Mouse (Mus musculus): ENCODE data around the gene Phf3. TPM values are rescaled to one million over a fixed set of nuclear protein-coding genes. Genes with fewer than 3 reads are reported as not detected.
"Not testable (repeated sequence)": the region's sequence is repeated elsewhere in the genome, so short reads cannot be mapped to it uniquely, and the experiment has no call there.

Phf3 gene
- 10 to 100 TPM; 37.1 to 37.3 TPM for total RNA-seq (2021)
- long read RNA-seq, experiment 1, partial matches to known transcripts = 7 of 9 reads
- long read RNA-seq, experiment 1, other reads (novel, unspliced or antisense) = 1 of 9 reads
- long read RNA-seq, experiment 2, partial matches to known transcripts = 0 of 5 reads
- long read RNA-seq, experiment 2, other reads (novel, unspliced or antisense) = 5 of 5 reads

DNA sequence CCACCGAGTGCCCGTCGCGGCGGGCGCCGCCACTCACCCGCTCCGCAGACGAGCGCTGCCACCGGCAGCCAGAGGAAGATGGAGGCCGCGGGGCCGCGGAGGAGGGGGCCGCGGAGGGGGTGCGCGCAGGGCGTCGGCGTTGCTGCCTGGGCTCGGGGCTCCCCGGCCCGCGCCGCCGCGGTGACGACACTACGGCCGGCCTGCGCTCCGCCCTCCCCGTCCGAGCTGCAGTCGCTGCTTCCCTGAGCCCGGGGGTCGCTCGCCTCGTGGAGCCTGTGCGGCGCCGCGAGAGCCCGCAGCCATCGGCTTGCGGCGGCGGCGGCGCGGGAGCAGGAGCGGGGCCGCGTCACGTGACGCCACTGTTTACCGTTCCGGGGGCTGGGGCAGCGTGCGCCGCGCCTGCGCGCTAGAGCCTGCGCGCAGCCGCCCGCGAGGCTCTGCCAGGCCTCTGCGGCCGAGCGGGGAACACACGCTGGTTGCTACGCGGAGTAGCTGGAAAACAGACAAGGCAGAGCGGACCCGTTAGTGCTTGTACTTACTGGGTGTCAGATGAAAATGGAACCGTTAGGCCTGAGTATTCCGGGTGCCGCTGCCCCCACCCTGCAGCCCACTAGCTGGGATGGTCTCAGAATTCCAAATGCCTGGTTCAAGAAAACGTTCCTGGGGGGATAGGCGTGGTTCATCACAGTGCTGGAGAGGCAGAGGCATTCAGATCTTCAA is at the start of gene Phf3:
Gene Phf3, minus strand, starts transcription at position 381 of the 720 bp plus-strand sequence.
- DNase-seq = peak; percentile 90 to 92

DNA sequence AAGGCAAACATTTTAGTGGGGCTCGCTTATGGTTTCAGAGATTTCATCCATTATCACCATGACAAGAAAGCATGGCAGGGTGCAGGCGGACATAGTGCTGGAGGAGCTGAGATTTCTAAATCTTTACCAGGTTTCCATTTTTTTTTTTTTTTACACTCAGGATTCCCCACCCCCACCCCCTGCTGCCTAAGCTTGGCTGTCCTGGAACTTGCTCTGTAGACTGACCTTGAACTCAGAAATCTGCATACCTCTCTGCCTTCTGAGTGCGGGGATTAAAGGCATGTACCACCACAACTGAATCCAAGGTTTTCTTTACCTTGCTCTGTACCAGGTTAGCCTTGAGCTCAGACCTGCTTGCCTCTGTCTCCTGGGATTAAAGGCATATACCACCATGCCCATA is 48.5 kb upstream of the Phf3 start:
- DNase-seq = no peak

DNA sequence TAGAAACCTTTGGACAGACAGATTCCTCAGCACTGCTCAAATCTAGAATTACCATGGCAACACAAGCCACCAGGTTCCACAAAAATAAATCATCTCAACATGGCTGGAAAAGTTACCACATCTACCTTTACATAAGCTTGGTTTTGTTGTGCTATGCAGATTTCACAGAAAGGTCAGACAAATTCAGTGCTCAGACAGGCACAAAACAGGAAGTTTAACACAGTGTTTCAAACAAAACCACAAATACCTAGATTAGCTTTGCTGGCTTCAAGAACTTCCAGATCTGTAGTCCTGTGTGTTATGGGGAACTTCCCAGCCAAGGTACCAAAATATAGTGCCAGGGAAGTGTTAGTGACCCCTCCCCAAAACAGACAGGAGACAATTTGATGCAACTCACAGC is 47.5 kb upstream of the Phf3 start:
- DNase-seq = no peak

DNA sequence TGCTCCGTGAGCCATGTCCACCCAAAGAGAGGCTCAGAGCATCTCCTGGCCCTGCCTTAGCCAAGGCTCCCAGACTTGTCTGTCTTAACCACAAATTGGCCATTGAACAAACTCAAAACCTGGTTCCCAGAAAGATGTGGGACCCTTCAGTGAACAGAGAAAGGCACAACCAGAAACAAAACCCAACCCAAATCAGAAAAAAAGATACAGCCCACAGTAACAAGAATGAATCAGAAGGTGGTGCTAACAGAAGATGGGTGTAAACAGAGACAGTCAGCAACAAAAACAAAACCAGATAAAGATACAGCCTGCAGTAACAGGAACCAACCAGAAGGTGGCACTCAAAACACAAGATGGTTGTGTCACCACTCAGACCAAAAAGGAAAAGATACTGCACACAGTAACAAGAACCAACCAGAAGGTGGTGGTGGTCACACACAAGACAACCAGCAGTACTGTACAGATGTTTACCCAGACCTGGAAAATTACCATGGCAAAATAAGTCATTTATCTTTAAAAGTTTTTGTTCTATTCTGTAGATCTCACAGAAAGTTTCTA is 47.0 kb upstream of the Phf3 start:
- no peak for DNase-seq

DNA sequence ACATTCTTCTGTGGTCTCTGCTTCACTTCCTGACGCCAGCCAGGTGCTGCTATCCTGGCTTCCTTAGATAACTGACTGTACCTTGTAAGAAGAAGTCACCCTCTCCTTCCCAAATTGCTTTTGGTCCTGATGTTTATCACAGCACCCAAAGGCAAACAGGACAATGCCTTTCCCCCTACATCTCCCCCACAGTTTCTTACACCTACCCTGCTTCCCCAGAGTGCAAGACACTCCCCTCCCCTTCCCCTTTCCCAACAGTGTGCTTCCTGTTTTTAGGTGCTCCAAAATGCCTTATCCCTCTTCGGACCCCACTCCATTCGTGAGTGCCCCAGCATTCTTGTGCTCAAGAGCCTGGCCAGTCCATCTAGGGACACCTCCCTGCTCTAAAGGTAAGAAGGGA is 36.5 kb upstream of the Phf3 start:
- DNase-seq = no peak

DNA sequence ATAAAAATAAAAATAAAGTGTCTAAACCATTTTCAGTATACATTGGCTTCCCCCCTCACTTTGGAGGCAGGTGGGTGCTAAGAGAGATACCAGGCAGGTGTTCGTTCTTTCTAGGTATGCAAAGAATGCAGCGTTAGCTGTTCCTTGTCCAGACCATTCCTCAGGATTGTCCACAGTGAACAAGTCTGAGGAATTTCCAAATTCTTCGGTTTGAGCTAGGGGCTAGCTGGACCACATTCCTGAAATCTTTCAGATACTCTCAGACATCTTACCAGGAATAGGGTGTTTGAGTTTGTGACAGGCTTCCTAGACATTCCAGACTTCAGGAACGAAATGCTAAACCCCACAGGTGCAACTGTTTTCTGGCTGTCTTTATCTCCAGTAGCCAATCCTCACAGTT is 35.1 kb upstream of the Phf3 start:
- DNase-seq = no peak

DNA sequence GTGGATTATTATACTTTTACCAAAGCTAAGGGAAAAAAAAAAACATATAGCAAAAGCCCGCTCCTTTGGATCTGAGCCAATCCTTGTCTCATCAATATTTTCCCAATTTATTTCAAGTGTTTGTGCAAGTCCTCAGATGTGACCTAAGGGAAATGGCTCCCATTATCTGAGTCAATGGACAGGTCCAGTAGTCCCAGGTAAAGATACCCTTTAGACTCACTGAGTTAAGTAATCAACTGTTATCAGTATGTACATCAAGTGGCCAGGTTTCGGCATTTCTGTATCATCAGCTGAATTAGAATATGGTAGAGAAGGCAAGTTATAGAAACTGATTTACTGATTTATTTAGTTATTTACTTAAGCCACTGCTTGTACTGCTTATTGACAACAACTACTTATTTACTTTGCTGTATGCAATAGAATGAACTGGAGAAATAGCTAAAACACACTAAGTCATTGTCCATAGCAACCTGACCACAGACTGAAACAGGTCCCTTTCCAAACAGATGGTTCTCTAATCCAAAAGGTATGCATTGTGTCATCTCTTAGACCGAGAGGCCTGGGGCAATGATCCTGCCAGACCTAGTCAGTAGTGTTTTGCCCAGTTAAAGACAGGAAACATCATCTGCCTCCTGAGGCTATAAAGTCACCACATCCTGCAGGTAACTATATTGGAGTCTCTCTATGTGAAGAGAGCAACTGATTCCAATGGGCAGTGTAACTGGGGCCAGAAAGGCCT is 29.9 kb upstream of the Phf3 start:
- DNase-seq = no peak

DNA sequence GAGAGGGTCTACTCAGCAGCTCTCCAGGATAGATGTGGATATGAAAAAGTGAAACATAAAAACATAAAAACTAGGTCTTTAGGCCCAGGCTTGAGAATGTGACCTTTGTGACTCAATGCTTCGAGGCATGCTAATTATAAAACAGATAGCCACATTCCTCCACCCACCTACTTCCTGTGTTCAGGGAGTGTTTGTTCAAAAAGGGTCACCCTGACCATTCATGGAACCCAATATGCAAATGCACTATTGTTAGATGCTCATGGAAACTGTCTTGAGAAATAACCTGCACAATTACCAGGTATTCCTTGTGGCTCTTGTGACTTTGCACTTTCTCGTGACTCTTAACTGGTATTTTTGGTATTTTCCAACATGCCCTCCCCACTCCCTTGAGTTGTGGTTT is 25.0 kb upstream of the Phf3 start:
- DNase-seq = no peak

DNA sequence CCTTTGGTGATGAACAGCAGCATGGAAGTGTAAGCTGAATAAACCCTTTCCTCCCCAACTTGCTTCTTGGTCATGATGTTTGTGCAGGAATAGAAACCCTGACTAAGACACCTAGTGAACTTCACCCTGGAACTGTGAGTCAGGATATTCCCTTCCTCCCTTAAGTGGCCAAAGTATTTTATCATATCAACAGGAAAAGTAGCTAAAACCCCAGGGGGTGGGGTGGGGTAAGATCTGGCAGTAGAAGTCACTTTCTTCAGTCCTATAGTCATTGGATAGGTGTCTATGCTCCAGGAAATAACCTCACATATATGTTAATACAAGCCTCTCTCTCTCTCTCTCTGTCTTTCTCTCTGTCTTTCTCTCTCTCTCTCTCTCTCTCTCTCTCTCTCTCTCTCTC is 21.6 kb upstream of the Phf3 start:
- not testable (repeated sequence) for DNase-seq

DNA sequence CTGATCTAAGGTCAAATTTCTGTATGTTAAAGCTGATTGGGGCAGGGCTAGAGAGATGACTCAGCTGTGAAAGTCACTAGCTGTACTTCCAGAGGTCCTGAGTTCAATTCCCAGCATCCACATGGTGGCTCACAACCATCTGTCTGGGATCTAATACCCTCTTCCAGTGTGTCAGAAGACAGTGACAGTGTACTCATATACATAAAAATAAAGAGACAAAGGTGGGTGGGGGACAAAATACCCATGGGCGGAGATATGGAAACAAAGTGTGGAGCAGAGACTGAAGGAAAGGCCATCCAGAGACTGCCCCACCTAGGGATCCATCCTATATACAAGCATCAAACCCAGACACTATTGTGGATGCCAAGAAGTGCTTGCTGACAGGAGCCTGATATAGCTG is 10.1 kb upstream of the Phf3 start:
- DNase-seq = not testable (repeated sequence)

DNA sequence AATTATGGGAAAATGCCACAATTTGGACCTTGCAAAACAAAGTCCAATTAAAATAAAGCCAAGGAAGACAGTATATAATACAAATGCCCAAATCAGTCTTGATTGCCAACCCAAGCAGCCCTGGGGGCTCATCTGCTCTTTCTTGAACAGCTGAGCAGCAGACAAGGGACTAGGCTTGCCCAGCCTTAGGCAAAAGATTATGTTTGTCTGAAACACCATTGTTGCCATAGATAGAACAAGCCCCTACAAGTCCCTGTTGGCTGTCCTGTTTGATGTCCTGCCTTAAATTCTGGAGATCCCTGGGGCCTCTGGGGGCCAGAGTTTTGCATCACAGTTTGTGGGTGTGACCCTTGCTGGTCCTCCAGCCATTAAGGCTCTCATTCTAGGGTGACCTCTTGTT is 2.0 kb upstream of the Phf3 start:
- no peak for DNase-seq

DNA sequence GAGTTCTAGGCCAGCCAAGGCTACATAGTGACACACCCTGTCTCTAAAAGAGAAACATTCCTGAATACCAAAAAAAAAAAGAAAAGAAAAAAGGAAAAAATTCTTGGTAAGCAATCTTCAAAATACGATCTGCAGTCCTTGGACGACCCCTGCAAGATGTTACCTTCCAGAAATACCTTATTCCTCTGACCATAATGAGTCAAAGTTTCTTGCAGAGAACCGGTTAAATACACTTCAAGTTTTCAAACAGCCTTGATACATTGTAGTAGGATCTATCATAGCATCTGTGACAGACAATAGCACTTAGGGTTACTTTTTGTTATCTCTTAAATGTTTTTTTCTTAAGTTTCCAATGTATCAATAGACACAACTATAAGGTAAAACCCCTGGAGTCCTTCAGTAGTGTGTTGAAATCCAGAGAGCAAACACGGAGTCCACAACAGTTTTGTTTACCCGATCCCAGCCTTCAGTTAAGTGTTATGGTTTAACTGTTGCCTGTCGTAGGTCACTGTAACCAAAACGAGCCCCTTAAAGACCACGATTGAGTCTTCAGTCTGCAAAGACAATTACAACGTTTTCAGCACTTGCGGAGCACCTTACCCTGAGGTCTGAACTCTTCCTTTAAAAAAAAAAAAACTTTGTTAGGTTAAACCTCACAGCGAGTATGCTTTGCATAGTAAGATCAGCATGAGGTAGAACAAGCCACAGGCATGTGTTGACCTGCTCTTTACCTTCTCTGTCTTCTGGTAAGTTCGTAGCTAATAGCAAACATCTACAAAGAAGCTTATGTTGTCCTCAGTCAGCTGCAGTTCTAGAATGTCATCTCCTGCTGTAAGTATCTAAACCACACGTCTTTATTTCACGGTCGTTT is 775 bp upstream of the Phf3 start:
- DNase-seq = no peak

DNA sequence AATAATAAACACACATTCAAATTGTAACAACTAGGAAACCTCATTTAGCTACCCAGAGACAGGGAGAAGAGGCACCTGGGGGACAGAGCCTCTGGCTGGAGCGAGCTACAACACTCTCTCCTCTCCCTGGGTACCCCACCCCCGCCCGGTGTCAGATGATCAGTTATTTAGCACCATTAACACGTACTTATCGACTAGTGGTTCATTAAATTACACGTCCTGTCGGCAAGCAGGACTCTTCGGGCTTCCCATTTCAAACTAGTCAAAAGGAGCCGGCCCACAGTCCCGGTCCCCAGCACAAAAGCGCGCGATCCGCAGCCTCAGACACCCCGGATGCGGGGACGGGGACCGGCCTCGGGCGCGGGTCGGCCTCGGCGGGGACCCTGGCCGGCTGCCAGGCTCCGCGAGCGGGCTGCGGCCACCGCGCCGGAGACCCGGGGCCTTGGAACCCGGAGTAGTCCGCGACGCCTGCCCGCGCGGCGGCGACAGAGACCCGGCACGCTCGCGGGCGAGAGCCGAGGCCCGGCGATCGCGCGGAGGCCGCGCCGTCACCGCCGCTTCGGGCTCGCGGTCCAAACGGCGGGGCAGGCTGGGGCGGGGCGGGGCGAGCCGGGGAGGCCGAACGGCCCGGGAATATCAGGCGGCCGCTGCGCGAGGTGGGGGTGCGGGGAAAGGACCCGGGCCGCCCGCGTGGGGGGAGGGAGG is 733 bp downstream of the Phf3 start:
- DNase-seq = peak in 1 of 2 experiments; percentile 75

DNA sequence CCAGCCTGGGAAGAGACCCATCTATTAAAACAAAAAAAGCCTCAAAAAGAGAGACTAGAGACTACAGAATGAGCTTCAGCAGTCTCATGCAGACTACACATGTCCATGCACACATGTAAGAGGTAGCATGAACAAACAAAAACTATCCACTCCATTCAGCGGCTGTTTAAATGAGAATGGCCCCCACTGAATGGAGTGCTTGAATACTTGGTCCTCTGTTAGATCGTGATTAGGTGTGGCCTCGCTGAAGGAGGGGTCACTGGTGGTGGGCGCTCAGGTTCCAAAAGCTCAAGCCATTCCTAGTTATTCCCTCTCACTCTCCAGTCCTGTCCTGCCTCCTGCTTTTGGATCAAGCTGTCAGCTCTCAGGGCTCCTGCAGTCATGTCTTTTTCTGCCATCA is 5.9 kb downstream of the Phf3 start:
- no peak for DNase-seq

DNA sequence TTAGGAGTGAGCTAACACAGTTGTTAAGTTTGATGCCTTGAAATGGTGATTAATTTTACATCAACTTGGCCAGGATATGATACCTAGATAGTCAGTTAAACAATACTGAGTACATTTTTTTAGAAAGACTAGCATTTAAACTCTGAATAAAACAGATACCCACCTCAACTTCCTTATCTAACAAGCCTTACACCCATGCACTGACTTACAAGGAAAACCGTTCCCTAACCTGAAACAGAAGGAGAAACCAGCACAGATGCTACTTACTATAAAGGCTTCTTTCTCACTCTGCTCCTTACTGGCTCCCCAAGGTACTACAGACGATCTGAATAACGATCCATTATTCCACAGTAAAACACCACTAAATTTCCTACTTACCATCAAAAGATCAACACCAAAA is 21.2 kb downstream of the Phf3 start:
- DNase-seq = no peak

DNA sequence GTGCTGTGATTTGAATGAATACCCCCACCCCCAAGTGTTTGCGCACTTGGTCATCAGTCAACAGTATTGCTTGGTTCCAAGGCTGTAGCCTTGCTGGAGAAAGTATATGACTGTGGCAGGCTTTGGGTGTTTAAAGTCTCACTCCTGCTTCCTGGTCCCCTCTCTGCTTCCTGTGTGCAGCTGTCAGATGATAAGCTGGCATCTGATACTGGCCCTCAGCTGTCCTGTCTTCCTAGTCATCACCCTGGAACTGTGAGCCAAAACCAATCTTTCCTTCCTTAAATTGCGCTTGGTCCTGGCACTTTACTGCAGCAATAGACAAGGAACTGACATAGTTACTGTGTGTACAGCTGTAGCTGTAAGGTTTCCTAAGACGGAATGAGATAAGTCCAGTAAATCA is 21.8 kb downstream of the Phf3 start:
- DNase-seq = no peak

DNA sequence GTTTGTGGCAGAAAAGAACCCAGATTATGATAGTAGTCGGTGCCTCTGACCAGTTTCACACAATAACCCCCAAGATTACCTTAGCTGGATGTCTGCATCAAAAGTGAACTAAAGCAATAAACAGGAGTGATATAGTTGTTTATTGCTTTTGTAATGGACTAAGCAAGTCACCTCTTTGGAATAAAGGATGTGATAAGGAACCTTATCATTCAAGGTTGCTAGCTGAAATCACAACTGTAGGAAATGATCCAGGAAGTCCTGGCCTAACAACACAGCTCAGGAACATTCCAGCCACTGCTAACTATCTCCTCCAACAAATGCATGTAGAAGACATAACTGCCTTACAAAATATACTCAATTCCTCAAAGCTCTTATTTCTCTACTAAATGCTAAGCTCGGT is 22.8 kb downstream of the Phf3 start:
- DNase-seq = no peak

DNA sequence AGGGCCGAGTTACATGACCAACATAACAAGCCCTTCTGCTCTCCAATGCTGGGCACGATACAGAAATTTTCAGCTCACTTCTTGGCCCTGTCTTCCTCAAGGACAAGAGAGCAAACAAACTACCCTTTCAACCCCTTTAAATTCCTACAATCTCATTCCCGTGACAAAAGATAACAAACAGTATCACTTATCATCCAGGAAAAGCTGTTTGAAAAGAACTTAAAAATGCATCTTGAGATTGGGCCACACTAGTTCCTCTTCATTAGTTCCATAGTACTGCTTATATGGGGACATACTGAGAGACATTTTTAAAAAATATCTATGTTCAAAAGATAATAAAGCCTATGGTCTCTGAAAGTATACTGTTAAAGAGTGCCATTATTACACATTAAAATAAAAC is 23.8 kb downstream of the Phf3 start:
- no peak for DNase-seq

DNA sequence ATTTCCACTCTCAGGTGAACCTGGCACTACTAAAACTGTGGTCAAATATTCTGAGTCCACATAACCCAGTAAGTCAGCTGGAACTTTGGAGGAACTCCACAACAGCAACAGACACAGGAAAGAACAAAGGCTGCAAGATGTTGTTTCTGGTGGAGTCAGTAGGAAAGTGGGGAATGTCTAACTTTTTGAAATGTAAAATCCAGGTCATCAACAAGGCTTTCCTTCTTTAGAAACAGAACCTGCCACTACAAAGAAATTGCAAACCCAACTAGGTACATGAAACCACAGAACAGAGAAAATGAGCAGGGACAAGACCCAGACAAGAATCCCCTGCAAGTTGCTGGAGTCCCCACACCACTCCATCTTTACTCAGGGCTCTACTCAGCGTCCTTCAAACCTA is 26.0 kb downstream of the Phf3 start:
- DNase-seq = no peak

DNA sequence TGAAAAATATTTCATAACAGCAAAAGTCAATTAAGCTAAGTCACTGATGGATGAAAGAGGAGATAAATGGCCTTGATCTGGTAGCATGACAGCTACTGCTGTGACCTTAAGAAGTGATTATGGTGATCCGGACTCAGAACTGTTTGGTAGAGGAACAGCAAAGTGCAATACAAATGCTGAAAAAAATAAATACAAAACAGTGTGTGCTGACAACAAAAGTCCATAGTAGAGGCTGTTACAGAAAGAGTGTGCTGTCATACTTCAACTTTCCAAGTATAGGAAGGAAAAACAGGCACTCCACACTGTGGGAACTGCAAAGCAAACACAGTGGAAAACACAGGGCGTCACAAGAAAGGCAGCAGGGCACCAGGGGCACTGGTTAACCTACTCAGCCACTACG is 34.1 kb downstream of the Phf3 start:
- no peak for DNase-seq

DNA sequence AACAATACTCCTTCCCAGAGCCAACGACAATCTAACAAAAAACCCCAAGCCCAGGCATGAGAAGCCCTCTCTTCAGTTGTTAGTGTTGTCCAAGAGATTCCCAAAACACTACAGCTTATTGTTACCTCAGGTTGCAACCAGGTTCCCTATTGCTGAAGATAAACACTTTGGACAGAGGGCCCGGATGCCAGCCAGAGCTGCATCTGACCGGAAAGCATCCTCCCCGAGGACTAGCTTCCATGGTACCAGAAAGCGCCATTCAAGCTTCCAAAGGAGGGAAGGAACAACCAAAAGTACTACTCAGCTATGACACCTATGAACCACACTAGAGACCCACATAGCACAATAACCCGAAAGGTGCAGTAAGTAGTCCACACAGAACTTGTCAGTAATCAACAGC is 38.2 kb downstream of the Phf3 start:
- no peak for DNase-seq

DNA sequence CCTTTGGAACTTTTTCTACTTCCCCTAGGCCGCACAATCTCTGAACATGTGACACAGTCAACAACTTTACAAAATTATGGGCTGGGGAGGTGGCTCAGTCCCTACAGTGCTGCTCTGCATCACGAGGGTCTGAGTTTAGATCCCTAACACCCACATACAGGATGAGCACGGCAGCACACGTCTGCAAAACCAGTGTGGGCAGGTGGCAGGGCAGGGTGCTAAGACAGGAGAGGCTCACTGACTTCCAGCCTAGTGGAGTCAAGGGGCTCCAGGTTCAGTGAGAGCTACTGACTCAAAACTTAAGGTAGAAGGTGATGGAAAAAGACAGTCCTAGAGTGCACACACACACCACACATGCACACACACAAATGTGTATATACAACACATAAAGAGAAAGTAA is 40.9 kb downstream of the Phf3 start:
- DNase-seq = no peak
